Mouse (Mus musculus) C2C12 (cell line): ENCODE measurements at regions not wholly inside any gene's neighbourhood (a gene's known extent, or its start where the extent isn't known, plus 50 kb on each side); places are given as distances from the start of the nearest gene placed in this dataset.

Experiments
- H3K27me3 ChIP-seq: one replicate; pipeline ENCODE4 v1.6.1; 2011; ENCODE audit not compliant: control insufficient read depth, insufficient read depth, insufficient read length
- H3K36me3 ChIP-seq: one replicate; pipeline ENCODE4 v1.6.1; 2011; ENCODE audit not compliant: control insufficient read depth, insufficient read depth
- H3K4me3 ChIP-seq: one replicate; pipeline ENCODE4 v1.5.1; 2011; ENCODE audit warnings: mild to moderate bottlenecking, control low read depth; ENCODE audit not compliant: poor library complexity, insufficient read depth, severe bottlenecking
- H3K79me2 ChIP-seq: one replicate; pipeline ENCODE4 v1.6.1; 2011; ENCODE audit not compliant: control insufficient read depth, insufficient read depth
- H3K79me3 ChIP-seq: one replicate; pipeline ENCODE4 v1.6.1; 2011; ENCODE audit warnings: low read depth, control low read depth
- H3ac ChIP-seq: one replicate; pipeline ENCODE3; 2011; ENCODE audit warnings: low read depth; ENCODE audit not compliant: control insufficient read depth, insufficient read length
- CEBPB ChIP-seq: IDR thresholded peaks from one replicate; pipeline ENCODE4 v1.6.1; 2011; ENCODE audit warnings: low read depth, mild to moderate bottlenecking, control low read depth, moderate library complexity
- CTCF ChIP-seq: IDR thresholded peaks from one replicate; pipeline ENCODE4 v1.5.1; 2011; ENCODE audit not compliant: control insufficient read depth, insufficient read depth, insufficient read length
- FOSL1 ChIP-seq: IDR thresholded peaks from one replicate; pipeline ENCODE4 v1.8.0; 2011; ENCODE audit warnings: mild to moderate bottlenecking, low read length; ENCODE audit not compliant: poor library complexity, insufficient read depth, severe bottlenecking
- MAX ChIP-seq: IDR thresholded peaks from one replicate; pipeline ENCODE4 v1.6.1; 2011; ENCODE audit warnings: mild to moderate bottlenecking, control low read depth
- MYOD1 ChIP-seq: IDR thresholded peaks from one replicate; pipeline ENCODE4 v1.6.1; 2011; ENCODE audit warnings: low read depth; ENCODE audit not compliant: control insufficient read depth, insufficient read length
- MYOG ChIP-seq: IDR thresholded peaks from one replicate; pipeline ENCODE4 v1.6.1; 2011; ENCODE audit not compliant: control insufficient read depth, insufficient read length; ENCODE audit errors: extremely low read depth
- USF1 ChIP-seq: IDR thresholded peaks from one replicate; pipeline ENCODE4 v1.6.1; 2011; ENCODE audit warnings: low read depth, mild to moderate bottlenecking, control low read depth, moderate library complexity

DNA sequence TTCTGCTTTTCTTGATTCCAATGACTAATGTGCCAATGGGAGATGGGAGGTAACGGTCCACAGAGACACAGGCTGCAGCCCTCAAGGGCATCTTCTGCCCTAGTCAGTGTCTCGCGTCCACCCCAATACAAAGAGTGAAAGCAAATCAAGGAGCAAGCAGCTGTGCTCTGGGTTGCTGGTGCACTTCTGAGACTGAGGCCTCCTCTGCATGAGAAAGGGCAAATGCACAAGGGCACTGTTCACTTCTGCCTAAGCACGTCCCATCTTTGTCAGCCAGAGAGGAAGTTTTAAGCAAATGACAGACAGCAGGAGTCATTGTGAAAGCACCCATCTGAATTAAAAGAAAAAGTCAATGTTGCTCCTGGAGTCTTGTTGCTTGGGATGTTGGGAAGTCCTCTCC is 224.3 kb downstream of the Irx2 start:
- Histone ChIP-seq H3K36me3 (no peaks in the 10 kb centered on the region), H3K4me3 (no peak overlapping the region), H3K79me3 (no peaks in the 10 kb centered on the region), H3K79me2 (no peaks in the 10 kb centered on the region), H3ac (no peak overlapping the region), H3K27me3 (peaks cover 3% of the 10 kb centered on the region)
- TF ChIP-seq MYOD1 (no peak), CEBPB (no peak), MYOG (no peak), FOSL1 (no peak), MAX (no peak), USF1 (no peak), CTCF (no peak)

DNA sequence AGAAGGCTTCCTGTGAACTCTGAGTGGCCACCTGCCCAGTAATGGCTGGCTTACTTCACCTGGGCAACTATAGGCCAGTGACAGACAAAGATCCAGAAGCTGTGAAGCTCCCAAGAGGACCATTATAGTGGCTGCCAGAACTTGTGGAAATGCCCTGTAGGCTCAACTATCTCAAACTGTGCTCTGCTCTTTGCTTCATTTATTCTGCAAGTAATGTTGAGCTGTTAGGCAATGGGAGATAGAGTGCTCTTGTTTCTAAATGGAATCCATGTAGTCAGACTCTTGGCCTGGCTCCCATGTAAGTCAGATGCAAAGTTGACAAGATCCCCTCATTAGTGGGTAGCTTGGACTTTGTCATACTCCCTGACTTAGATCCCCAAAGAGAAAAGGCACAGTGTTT is 247.3 kb downstream of the Irx2 start:
- H3ac ChIP-seq: no peak overlapping the region
- no peaks in the 10 kb centered on the region for H3K27me3 ChIP-seq
- H3K79me3 ChIP-seq: no peaks in the 10 kb centered on the region
- TF ChIP-seq MYOD1: no peak
- no peak for TF ChIP-seq MAX
- TF ChIP-seq CEBPB: no peak
- TF ChIP-seq MYOG: no peak
- TF ChIP-seq FOSL1: no peak
- no peak overlapping the region for H3K4me3 ChIP-seq
- no peaks in the 10 kb centered on the region for H3K36me3 ChIP-seq
- H3K79me2 ChIP-seq: no peaks in the 10 kb centered on the region

DNA sequence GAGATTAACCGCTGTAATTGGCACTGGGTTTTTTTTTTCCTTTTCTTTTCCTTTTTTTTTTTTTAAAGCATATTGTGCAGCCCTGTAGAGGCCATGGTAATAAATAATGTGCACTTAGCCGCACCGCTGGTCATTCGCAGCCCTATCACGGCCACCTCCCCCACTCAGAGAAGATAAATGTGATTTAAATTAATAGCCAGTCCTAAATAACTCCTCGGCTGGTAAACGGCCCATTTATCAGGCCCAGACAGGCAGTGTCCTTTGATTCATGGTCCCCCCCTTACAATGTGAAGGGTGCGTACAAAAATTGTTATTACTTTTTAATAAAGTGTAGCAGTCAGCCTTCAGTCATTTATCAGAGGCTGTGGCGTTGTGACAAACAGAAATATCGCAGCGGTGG is 266.4 kb downstream of the Irx2 start:
- H3K36me3 ChIP-seq: no peaks in the 10 kb centered on the region
- no peaks in the 10 kb centered on the region for H3K79me3 ChIP-seq
- no peak for TF ChIP-seq CEBPB
- no peak for TF ChIP-seq MYOG
- TF ChIP-seq FOSL1: no peak
- no peak for TF ChIP-seq USF1
- TF ChIP-seq MYOD1: no peak
- no peak for TF ChIP-seq CTCF
- H3ac ChIP-seq: no peak overlapping the region
- no peaks in the 10 kb centered on the region for H3K27me3 ChIP-seq
- no peaks in the 10 kb centered on the region for H3K79me2 ChIP-seq
- H3K4me3 ChIP-seq: no peak overlapping the region

DNA sequence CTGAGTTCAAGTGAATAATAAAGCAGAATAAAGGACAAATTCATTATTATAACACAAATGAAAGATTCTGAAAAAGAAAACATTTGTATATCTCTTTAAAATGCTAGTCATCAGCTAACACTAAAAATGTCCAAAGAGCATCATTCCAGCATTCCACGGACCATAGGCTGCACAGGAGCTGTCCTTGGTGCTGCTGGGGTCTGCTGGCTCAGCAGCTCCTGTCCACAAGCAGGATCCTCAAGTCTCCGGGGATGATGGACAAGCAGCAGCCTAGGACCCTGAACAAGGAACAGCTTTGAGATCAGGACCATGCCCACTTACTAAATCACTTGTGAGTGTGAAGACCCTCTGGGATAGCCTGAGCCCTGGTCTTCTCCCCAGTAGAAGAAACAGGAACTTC is 274.0 kb downstream of the Irx2 start:
- Histone ChIP-seq H3K36me3 (no peaks in the 10 kb centered on the region), H3K27me3 (no peaks in the 10 kb centered on the region), H3ac (no peak overlapping the region), H3K79me2 (no peaks in the 10 kb centered on the region), H3K4me3 (no peak overlapping the region), H3K79me3 (no peaks in the 10 kb centered on the region)
- no peak for TF ChIP-seq FOSL1
- no peak for TF ChIP-seq CTCF
- no peak for TF ChIP-seq CEBPB
- no peak for TF ChIP-seq MAX
- TF ChIP-seq MYOG: no peak
- TF ChIP-seq USF1: no peak
- no peak for TF ChIP-seq MYOD1

DNA sequence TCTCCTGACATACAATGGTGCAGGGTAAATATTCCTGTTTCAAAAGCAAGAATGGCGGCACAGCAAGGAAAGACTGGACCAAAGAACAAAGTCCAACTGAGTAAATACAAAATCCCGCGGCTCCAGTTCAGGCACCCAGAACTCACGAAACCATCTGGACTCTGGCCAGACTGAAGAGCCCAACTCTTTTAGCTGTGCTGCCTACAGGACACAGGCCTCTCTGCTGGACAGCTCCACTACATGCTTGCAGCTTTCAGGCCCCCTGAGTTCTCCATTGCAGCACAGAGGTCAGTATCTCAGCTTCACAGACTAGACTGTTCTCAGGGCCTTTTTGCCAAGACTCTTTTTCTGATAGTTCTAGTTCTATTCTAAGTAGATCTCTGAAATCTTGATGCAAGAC is 290.3 kb downstream of the Irx2 start:
- Histone ChIP-seq H3K4me3 (no peak overlapping the region), H3K79me3 (no peaks in the 10 kb centered on the region), H3K79me2 (no peaks in the 10 kb centered on the region), H3ac (no peak overlapping the region), H3K36me3 (no peaks in the 10 kb centered on the region), H3K27me3 (no peaks in the 10 kb centered on the region)
- TF ChIP-seq USF1 (no peak), FOSL1 (no peak), CEBPB (no peak), MYOD1 (no peak), CTCF (no peak), MYOG (no peak), MAX (no peak)

DNA sequence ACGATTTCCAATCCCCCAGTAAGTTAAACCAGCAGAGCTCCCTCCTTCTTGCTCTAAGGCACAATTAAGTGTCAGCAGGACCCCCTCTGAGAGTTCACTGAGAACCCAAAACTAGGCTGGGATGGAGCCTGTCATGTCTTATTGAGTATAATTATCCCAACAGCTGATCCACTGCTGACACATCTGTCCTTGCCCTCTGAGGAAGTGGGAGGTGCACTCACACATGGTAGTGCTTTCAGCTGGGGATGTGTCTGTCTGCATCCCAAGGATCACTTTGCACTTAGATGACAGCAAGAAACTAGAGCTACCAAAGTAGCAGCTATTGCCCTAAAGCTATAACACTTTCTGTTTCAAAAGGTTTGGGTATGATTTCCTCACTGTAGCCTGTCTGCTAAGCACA is 291.7 kb downstream of the Irx2 start:
- H3K27me3 ChIP-seq: no peaks in the 10 kb centered on the region
- H3K79me2 ChIP-seq: no peaks in the 10 kb centered on the region
- TF ChIP-seq FOSL1 (no peak), USF1 (no peak), MAX (no peak), CEBPB (no peak), CTCF (no peak)
- H3K4me3 ChIP-seq: no peak overlapping the region
- H3ac ChIP-seq: no peak overlapping the region
- H3K79me3 ChIP-seq: no peaks in the 10 kb centered on the region
- H3K36me3 ChIP-seq: no peaks in the 10 kb centered on the region
